Mouse (Mus musculus): Measurements from ENCODE around the gene Rimkla.

DNA sequence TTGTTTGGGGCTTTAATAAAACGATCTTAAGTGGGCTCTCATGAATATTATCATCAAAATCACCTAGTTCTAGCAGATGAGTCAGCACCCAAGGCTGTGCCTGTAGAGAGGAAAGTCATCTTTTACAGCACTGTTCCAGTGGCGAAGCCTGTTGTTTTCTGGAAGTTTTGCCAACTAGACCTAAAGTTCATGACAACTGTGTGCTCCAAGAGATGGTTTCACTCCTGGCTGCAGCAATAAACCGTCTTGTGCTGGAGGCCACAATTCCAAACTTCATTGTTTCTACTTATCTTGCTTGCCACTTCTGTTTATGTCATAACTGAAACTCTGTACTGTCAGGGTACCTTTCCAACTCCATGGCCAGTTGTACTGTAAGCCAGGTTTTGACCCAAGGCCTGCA lies 75.2 kb downstream of the Rimkla start:
- TF ChIP-seq GATA1 (IDR thresholded peaks at IDR 0.05; ENCODE audit: low read length) (no peak), TAL1 (IDR thresholded peaks at IDR 0.05; ENCODE audit: low read length) (no peak)

Data from erythroblast, embryonic 14.5 days (primary cell).